Mouse (Mus musculus) brain, embryonic 18.5 days (tissue): ENCODE measurements around the gene Adam19.
"Not testable (repeated sequence)": the region's sequence is repeated elsewhere in the genome, so short reads cannot be mapped to it uniquely, and the experiment has no call there.

ENCODE experiments used
- DNase-seq: peaks from one replicate; pipeline ENCODE4 v3.0.0-alpha.2; 2012; ENCODE audit warnings: low read depth, low spot score

Adam19 gene

GRCm38 (mm10) chr11:46131022-46131986, 75.5 kb downstream of the Adam19 start:
- no peak for DNase-seq

- DNase-seq, result no peak
Observed at GRCm38 (mm10) chr11:46134899-46135298, 79.1 kb downstream of the Adam19 start.

- DNase-seq, result no peak
Observed at GRCm38 (mm10) chr11:46143342-46143741, 87.5 kb downstream of the Adam19 start.

- no peak for DNase-seq
Observed at GRCm38 (mm10) chr11:46145163-46145875, 89.5 kb downstream of the Adam19 start.

GRCm38 (mm10) chr11:46146619-46147018, 90.8 kb downstream of the Adam19 start:
- no peak for DNase-seq

GRCm38 (mm10) chr11:46156945-46157344, 101.2 kb downstream of the Adam19 start:
- no peak for DNase-seq

GRCm38 (mm10) chr11:46157462-46157861, 101.7 kb downstream of the Adam19 start:
- no peak for DNase-seq

- no peak for DNase-seq
Observed at GRCm38 (mm10) chr11:46165866-46166585, 110.2 kb downstream of the Adam19 start, which contains the start of gene Nipal4. Gene Nipal4 (minus strand): TSS chr11:46166508.

- no peak for DNase-seq
Observed at GRCm38 (mm10) chr11:46168506-46168905, 112.7 kb downstream of the Adam19 start.

GRCm38 (mm10) chr11:46169908-46170307, 114.1 kb downstream of the Adam19 start:
- DNase-seq, result no peak

- no peak for DNase-seq
Observed at GRCm38 (mm10) chr11:46172128-46172527, 116.3 kb downstream of the Adam19 start.

- DNase-seq, result no peak
Observed at GRCm38 (mm10) chr11:46176155-46176554, 120.4 kb downstream of the Adam19 start.

GRCm38 (mm10) chr11:46177246-46178043, 121.7 kb downstream of the Adam19 start:
- DNase-seq, result no peak

GRCm38 (mm10) chr11:46182031-46182430, 126.2 kb downstream of the Adam19 start:
- not testable (repeated sequence) for DNase-seq

GRCm38 (mm10) chr11:46184946-46185345, 129.2 kb downstream of the Adam19 start:
- DNase-seq, result no peak

- DNase-seq, result no peak
Observed at GRCm38 (mm10) chr11:46185486-46185885, 129.7 kb downstream of the Adam19 start.

GRCm38 (mm10) chr11:46188283-46188682, 132.5 kb downstream of the Adam19 start:
- no peak for DNase-seq

GRCm38 (mm10) chr11:46194175-46194574, 138.4 kb downstream of the Adam19 start:
- no peak for DNase-seq
